Mouse (Mus musculus): ENCODE data around the gene Dupd1.

GRCm38 (mm10) chr14:21676223-21676622 is 38.2 kb downstream of the Dupd1 start:
- no peak for TF ChIP-seq CTCF (IDR thresholded peaks at IDR 0.05; ENCODE audit: control insufficient read depth, insufficient read depth, insufficient replicate concordance, low read depth, low read length)
- no peak for TF ChIP-seq POLR2A (IDR thresholded peaks at IDR 0.05; ENCODE audit: control insufficient read depth, low read depth, low read length)

Measured in testis, adult 2 months (tissue).